Mouse (Mus musculus): ENCODE results near the gene Slc45a2. TPM values are rescaled to one million over a fixed set of nuclear protein-coding genes. Genes with fewer than 3 reads are reported as not detected.

The Slc45a2 gene
- polyA plus RNA-seq (2012; rRNA removed), result 0.05 TPM in 1 of 2 replicates, not detected in the other

DNA sequence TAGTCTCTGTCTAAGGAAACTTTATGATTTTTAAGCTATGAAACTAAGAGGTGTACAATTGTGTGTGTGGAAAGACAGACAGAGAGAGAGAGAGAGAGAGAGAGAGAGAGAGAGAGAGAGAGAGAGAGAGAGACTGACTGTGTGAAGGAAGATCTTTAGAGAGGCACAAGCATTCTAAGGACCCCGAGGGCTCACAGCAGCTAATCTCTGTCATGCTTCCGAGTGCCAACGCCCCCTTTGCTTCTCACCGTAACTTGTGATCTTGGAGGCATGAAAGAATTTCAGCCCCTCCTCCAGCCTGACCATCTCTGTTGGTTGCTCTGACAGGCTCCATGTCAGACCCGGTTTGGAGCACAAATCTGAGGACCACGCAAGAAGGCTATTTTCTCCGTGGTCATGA, at the start of gene Slc45a2:
Slc45a2 (plus strand) TSS at position 301 of the 400 bp plus-strand sequence.
- 93% methylated on average over 7 of the region's 7 CpGs for WGBS
- Histone ChIP-seq H3K36me3 (ENCODE audit: control insufficient read depth, insufficient read depth, low read length) (no peaks in the 10 kb centered on the region), H3K27ac (ENCODE audit: control insufficient read depth, insufficient read depth, low read length) (no peak within 1 kb of the TSS), H3K4me1 (replicated peaks; ENCODE audit: control insufficient read depth, insufficient read depth, low read length) (no peaks in the 10 kb centered on the region), H3K4me3 (ENCODE audit: control insufficient read depth, insufficient read depth, low read length) (no peak within 1 kb of the TSS), H3K27me3 (ENCODE audit: control insufficient read depth, insufficient read depth, low read length) (no peaks in the 10 kb centered on the region)
- no peak for DNase-seq
- no peak for TF ChIP-seq POLR2A (IDR thresholded peaks at IDR 0.05; ENCODE audit: control insufficient read depth, extremely low read depth, insufficient read depth, low read length, poor library complexity)
- TF ChIP-seq CTCF (IDR thresholded peaks at IDR 0.05; ENCODE audit: borderline replicate concordance, control insufficient read depth, extremely low read depth, insufficient read depth, low read length, poor library complexity), result no peak

GRCm38 (mm10) chr15:10951951-10952759, 48.4 kb upstream of the Slc45a2 start, which contains the start of gene C1qtnf3:
Gene C1qtnf3, plus strand, starts transcription at chr15:10952332.
- no peak for DNase-seq
- no peaks in the 10 kb centered on the region for H3K27me3 ChIP-seq (ENCODE audit: control insufficient read depth, insufficient read depth, low read length)
- WGBS, result 49% methylated on average over 23 of the region's 23 CpGs
- no peaks in the 10 kb centered on the region for H3K4me1 ChIP-seq (replicated peaks; ENCODE audit: control insufficient read depth, insufficient read depth, low read length)
- H3K36me3 ChIP-seq (ENCODE audit: control insufficient read depth, insufficient read depth, low read length), result no peaks in the 10 kb centered on the region
- no peak within 1 kb of the TSS for H3K4me3 ChIP-seq (ENCODE audit: control insufficient read depth, insufficient read depth, low read length)
- TF ChIP-seq CTCF (IDR thresholded peaks at IDR 0.05; ENCODE audit: borderline replicate concordance, control insufficient read depth, extremely low read depth, insufficient read depth, low read length, poor library complexity) (no peak), POLR2A (IDR thresholded peaks at IDR 0.05; ENCODE audit: control insufficient read depth, extremely low read depth, insufficient read depth, low read length, poor library complexity) (no peak)
- no peak within 1 kb of the TSS for H3K27ac ChIP-seq (ENCODE audit: control insufficient read depth, insufficient read depth, low read length)

GRCm38 (mm10) chr15:10952760-10953305, 47.7 kb upstream of the Slc45a2 start:
- H3K27ac ChIP-seq (ENCODE audit: control insufficient read depth, insufficient read depth, low read length), result no peak overlapping the region
- H3K4me3 ChIP-seq (ENCODE audit: control insufficient read depth, insufficient read depth, low read length), result no peak overlapping the region
- TF ChIP-seq CTCF (IDR thresholded peaks at IDR 0.05; ENCODE audit: borderline replicate concordance, control insufficient read depth, extremely low read depth, insufficient read depth, low read length, poor library complexity) (no peak), POLR2A (IDR thresholded peaks at IDR 0.05; ENCODE audit: control insufficient read depth, extremely low read depth, insufficient read depth, low read length, poor library complexity) (no peak)
- DNase-seq, result no peak
- WGBS, result 52% methylated on average over 4 of the region's 4 CpGs
- H3K27me3 ChIP-seq (ENCODE audit: control insufficient read depth, insufficient read depth, low read length), result no peaks in the 10 kb centered on the region
- no peaks in the 10 kb centered on the region for H3K4me1 ChIP-seq (replicated peaks; ENCODE audit: control insufficient read depth, insufficient read depth, low read length)
- H3K36me3 ChIP-seq (ENCODE audit: control insufficient read depth, insufficient read depth, low read length), result no peaks in the 10 kb centered on the region

DNA sequence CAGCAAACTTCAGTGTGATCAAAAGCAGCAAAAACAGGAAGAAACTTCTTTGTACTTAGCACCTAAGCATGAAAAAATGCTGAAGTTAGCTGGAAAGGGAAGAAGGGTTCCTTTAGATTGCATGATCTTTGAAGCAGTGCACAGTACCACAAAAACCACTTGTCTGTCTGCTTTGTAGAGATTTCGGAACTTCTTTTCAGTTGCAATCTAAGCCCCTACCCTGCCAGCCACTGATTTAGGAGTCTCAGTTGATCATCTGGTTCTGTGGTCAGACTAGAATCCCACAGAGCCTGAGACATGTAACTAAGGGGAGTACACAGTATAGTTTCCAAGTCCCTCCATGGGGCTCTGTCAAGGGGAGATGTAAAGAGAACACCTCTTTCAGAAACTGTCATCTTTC, 47.1 kb upstream of the Slc45a2 start:
- DNase-seq, result no peak
- WGBS, result 3% methylated on average over 1 of the region's 1 CpGs
- Histone ChIP-seq H3K27ac (ENCODE audit: control insufficient read depth, insufficient read depth, low read length) (no peak overlapping the region), H3K4me3 (ENCODE audit: control insufficient read depth, insufficient read depth, low read length) (no peak overlapping the region), H3K36me3 (ENCODE audit: control insufficient read depth, insufficient read depth, low read length) (no peaks in the 10 kb centered on the region), H3K27me3 (ENCODE audit: control insufficient read depth, insufficient read depth, low read length) (no peaks in the 10 kb centered on the region), H3K4me1 (replicated peaks; ENCODE audit: control insufficient read depth, insufficient read depth, low read length) (no peaks in the 10 kb centered on the region)
- TF ChIP-seq CTCF (IDR thresholded peaks at IDR 0.05; ENCODE audit: borderline replicate concordance, control insufficient read depth, extremely low read depth, insufficient read depth, low read length, poor library complexity), result no peak
- no peak for TF ChIP-seq POLR2A (IDR thresholded peaks at IDR 0.05; ENCODE audit: control insufficient read depth, extremely low read depth, insufficient read depth, low read length, poor library complexity)

GRCm38 (mm10) chr15:10954381-10955016, 46.0 kb upstream of the Slc45a2 start:
- no peaks in the 10 kb centered on the region for H3K4me1 ChIP-seq (replicated peaks; ENCODE audit: control insufficient read depth, insufficient read depth, low read length)
- whole genome bisulfite sequencing, result 89% methylated on average over 6 of the region's 6 CpGs
- H3K27ac ChIP-seq (ENCODE audit: control insufficient read depth, insufficient read depth, low read length), result no peak overlapping the region
- no peak for DNase-seq
- no peaks in the 10 kb centered on the region for H3K27me3 ChIP-seq (ENCODE audit: control insufficient read depth, insufficient read depth, low read length)
- no peak overlapping the region for H3K4me3 ChIP-seq (ENCODE audit: control insufficient read depth, insufficient read depth, low read length)
- TF ChIP-seq CTCF (IDR thresholded peaks at IDR 0.05; ENCODE audit: borderline replicate concordance, control insufficient read depth, extremely low read depth, insufficient read depth, low read length, poor library complexity) (no peak), POLR2A (IDR thresholded peaks at IDR 0.05; ENCODE audit: control insufficient read depth, extremely low read depth, insufficient read depth, low read length, poor library complexity) (no peak)
- H3K36me3 ChIP-seq (ENCODE audit: control insufficient read depth, insufficient read depth, low read length), result no peaks in the 10 kb centered on the region

GRCm38 (mm10) chr15:10955156-10955555, 45.4 kb upstream of the Slc45a2 start:
- Histone ChIP-seq H3K36me3 (ENCODE audit: control insufficient read depth, insufficient read depth, low read length) (no peaks in the 10 kb centered on the region), H3K27ac (ENCODE audit: control insufficient read depth, insufficient read depth, low read length) (no peak overlapping the region), H3K27me3 (ENCODE audit: control insufficient read depth, insufficient read depth, low read length) (no peaks in the 10 kb centered on the region), H3K4me3 (ENCODE audit: control insufficient read depth, insufficient read depth, low read length) (no peak overlapping the region), H3K4me1 (replicated peaks; ENCODE audit: control insufficient read depth, insufficient read depth, low read length) (no peaks in the 10 kb centered on the region)
- WGBS, result 41% methylated on average over 5 of the region's 5 CpGs
- DNase-seq, result no peak
- no peak for TF ChIP-seq POLR2A (IDR thresholded peaks at IDR 0.05; ENCODE audit: control insufficient read depth, extremely low read depth, insufficient read depth, low read length, poor library complexity)
- no peak for TF ChIP-seq CTCF (IDR thresholded peaks at IDR 0.05; ENCODE audit: borderline replicate concordance, control insufficient read depth, extremely low read depth, insufficient read depth, low read length, poor library complexity)
